Mouse (Mus musculus) cerebellum, adult (tissue): ENCODE measurements around the gene Cnot1.
"Not testable (repeated sequence)": the region's sequence is repeated elsewhere in the genome, so short reads cannot be mapped to it uniquely, and the experiment has no call there.

Experiments
- ATAC-seq: cut with Nextera tagmentation; 2 replicates; pipeline ENCODE4 v1.9.2; 2017; ENCODE audit warnings: mild to moderate bottlenecking, moderate library complexity, mixed read lengths; ENCODE audit not compliant: insufficient number of reproducible peaks, low FRiP score, low TSS enrichment

Gene Cnot1

DNA sequence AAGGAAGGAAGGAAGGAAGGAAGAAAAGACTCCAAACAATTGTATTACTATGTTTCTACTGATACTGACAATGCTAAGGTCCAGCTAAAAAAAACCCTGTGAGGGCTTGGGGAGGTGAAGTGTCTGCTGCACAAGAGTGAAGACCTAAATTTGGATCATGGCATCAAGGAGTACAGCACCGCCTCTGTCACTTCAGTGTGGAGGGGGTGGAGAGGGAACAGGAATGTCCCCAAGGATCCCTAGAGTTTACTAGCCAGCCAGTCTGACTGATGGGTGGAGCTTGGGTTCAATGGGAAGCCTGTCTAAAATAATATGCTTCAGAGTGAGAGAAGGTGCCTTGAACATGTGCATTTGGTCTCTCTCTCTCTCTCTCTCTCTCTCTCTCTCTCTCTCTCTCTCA is 10.9 kb upstream of the Cnot1 start:
- no peak for ATAC-seq

DNA sequence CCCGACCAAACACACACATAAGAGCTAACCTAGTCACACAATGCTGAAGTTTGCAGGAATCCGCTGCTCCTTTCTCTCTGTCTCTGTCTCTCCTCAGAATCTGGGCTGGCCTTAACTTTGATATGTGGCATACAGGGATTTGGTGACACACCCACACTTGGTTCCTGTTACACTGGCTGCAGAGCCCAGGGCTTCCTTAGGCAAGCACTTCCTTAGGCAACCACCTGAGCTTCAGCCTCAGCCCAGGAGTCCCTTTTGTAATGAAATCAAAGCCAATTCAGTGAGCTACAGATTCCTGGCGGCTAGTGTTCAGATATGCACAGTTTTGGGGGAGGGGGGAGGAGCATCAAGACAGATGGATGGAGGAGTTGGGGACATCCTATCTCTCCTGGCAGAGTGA is 10.3 kb upstream of the Cnot1 start:
- no peak for ATAC-seq

- ATAC-seq, result no peak
These were observed 8.9 kb upstream of the Cnot1 start for GRCm38 (mm10) chr8:95816044-95816708.

DNA sequence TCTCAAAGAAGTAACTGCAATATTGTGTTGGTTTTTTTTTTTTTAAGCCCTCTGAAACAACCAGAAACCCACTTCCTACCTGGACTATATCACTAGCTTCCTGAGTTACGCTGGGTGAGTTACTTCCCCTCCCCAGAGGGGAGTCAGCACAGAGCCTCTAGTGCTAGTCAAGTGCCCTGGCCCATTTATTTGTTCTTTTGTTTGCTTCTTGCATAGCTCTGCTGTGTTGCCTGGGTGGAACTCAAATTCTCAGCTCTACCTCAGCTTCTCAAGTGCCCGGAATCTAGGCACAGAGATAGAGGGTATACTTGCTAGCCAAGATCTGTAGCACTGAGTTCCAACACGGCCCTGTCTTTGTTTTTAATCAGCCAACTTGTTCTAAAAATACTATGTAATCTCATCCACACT is 2.9 kb upstream of the Cnot1 start:
- ATAC-seq, result no peak

DNA sequence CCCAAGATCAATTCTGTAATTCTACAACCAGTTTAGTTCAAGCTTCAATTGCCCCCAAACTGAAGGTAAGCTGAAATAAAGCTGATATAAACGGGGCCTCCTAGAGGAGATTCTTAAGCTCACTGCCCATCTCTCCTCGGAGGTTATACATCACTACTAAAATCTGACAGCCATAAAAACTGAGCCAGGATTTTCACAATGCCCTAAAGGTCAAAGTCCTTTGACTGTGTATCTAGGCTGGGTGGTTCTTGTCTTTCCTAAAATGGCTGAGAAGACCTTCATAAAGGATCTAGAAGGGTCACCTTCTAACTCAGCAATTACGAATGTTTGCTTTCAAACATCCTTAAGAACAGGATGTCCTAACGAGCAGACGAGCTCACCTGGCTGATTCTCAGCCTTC is 1.9 kb upstream of the Cnot1 start:
- no peak for ATAC-seq

GRCm38 (mm10) chr8:95808631-95809030 is 1.4 kb upstream of the Cnot1 start:
- no peak for ATAC-seq

DNA sequence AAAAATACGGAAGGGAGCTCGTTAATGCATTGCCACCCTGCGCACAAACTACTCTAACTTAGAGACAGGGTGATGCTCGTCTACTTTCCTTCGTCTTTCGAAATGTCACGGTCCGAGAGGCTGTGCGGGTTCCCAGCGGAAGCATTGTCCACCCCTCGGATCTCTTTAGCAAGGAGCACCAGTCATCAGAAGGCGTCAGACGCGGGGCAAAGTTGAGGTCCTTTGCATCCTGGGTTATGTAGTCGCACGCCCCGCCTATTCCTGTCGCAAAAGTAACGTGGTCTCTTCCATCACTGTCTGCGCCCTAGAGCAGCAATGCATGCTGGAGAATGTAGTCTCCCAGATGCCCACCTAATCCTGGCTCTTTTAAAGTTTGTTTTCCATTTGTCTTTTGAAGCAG is 597 bp upstream of the Cnot1 start:
- ATAC-seq, result peak; percentile 92

GRCm38 (mm10) chr8:95806461-95807191 is 638 bp downstream of the Cnot1 start:
- ATAC-seq, result no peak

DNA sequence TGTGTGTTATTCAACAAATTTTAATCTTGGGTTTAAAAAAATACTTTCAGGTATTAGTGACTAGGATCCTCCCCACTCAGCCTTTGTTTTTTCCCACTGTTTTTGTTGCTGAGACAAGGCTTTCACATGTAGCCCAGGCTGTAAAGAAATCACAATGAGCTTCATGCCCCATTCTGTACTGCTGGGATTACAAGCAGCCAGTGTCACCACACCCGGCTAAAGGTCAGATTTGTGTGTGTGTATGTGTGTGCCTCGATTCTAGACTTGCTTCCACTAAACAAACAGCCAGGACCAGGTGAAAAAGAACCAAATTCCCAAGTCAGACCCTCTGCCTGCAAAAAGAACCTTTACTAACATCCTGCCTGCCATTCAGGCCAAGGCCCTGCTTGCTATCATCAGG is 1.8 kb downstream of the Cnot1 start:
- ATAC-seq, result no peak

GRCm38 (mm10) chr8:95802231-95802630 is 5.0 kb downstream of the Cnot1 start:
- ATAC-seq, result no peak

DNA sequence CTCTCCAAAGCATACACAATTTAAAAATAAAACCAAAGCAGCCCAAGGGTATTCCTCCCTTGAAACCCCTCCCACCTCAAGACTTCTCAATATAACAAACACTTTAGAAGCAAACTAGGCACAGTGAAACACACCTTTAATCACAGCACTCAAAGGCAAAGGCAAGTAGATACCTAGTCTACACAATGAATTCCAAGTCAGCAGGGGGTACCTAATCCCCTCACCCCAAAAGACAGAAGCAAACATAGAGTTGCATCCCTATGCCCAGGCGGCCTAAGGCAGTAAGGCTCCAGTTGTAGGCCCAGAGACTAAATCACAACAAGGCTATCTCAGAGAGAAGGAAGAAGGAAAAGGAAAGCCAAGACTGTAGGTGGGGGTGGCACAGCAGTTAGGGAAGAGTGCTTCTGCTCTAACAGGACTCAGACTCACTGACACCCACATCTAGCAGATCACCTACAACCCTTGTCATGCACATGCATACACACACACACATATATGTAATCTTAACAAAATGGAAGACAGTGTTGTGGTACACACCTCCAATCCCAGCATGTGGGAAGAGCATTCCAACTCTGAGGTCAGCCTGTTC is 5.7 kb downstream of the Cnot1 start:
- no peak for ATAC-seq

GRCm38 (mm10) chr8:95800353-95800752 is 6.9 kb downstream of the Cnot1 start:
- ATAC-seq, result no peak

GRCm38 (mm10) chr8:95799891-95800290 is 7.4 kb downstream of the Cnot1 start:
- no peak for ATAC-seq

- no peak for ATAC-seq
These were observed 8.1 kb downstream of the Cnot1 start for GRCm38 (mm10) chr8:95799117-95799516.

DNA sequence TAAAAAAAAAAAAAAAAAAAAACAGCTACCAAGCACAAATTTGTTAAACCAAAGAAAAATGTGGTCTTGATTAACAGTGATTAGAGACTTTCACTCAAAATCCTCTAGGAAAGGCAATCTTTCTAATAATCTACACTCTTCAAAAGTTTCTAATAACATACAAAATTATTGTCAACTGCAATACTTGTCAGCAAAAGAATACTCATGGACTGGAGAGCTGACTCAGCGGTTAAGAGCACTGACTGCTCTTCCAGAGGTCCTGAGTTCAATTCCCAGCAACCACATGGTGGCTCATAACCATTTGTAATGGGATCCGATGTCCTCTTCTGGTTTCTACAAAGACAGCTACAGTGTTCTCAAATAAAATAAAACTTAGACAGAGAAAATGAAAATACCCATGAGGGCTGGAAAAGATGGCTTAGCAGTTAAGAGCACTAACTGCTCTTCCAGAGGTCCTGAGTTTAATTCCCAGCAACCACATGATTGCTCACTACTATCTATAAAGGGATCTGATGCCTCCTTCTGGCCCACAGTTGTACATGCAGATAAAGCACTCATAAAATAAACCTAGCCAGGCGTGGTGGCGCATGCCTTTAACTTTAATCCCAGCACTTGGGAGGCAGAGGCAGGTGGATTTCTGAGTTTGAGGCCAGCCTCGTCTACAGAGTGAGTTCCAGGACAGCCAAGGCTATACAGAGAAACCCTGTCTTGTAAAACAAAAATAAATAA is 11.8 kb downstream of the Cnot1 start:
- not testable (repeated sequence) for ATAC-seq

- no peak for ATAC-seq
These were observed 21.7 kb downstream of the Cnot1 start for GRCm38 (mm10) chr8:95785591-95785990.

DNA sequence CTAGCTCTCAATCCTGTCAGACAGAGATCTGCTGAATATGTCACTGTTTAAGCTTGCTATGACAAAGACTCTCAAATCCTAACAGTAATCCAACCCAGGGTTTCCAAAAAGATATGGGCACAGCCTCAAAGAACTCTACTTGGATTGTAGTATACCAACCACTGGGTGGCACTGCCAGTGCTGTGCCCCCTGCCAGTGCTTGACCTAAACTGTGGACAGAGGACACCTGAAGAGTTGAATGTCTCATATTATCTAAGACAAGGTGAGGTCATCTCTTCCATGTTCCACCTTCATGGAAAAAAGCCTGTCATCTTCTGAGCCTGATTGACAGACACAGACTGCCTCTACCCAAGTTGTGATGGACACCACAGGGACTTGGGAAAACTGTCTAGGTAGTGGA is 24.6 kb downstream of the Cnot1 start:
- ATAC-seq, result no peak

- no peak for ATAC-seq
These were observed 25.5 kb downstream of the Cnot1 start for GRCm38 (mm10) chr8:95781775-95782174.

DNA sequence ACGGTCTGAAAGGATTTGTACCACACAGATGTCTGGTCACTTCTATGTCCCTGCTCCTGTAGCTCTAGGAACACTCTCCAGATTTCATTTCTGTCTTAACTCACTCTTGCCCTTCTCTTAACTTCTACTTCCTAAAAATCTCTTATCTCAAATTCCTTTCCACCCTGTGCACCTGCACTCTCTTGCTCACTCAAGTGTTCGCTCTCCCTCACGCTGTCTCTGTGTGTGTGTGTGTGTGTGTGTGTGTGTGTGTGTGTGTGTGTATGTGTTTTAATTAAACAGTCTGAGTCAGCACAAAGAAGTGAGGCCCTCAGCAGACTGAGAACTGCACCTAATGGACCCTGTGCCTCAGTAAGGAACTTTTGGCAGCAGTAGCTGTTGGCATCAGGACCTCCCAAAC is 26.2 kb downstream of the Cnot1 start:
- ATAC-seq, result no peak

- ATAC-seq, result no peak
These were observed 43.1 kb downstream of the Cnot1 start for GRCm38 (mm10) chr8:95764133-95764532.

DNA sequence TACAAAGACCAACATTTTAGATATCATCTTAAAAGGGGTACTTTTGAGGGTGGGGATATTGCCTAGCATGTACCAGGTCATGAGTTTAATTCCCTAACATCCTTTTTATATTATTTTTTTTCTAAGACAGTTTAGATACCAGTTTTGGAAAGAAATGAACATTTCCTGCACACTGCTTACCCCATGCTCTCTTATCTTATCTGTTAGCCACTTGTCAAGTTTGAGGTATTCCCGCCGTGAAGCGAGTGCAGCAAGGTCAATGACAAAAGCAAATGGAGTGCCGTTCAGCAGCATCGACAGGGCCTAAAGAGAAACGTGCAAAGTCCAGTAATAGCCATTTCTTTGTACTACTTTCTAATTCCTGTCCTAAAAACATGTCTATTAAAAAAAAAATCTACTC is 46.9 kb downstream of the Cnot1 start:
- no peak for ATAC-seq
